Mouse (Mus musculus) heart, adult 2 months (tissue): ENCODE data around the gene Ccdc24.

Experiments
- CTCF ChIP-seq: fragments of 200-600 bp; IDR thresholded peaks from 2 replicates; pipeline ENCODE4 v1.8.1; 2022; ENCODE audit warnings: antibody characterized with exemption, mild to moderate bottlenecking, moderate library complexity
- EP300 ChIP-seq: fragments of 200-500 bp; IDR thresholded peaks from 2 replicates; pipeline ENCODE4 v1.6.1; 2011; ENCODE audit warnings: low read depth, low read length, control low read depth; ENCODE audit not compliant: insufficient read depth

GRCm38 (mm10) chr4:117887920-117888319 lies 15.6 kb upstream of the Ccdc24 start:
- TF ChIP-seq EP300, result no peak
- TF ChIP-seq CTCF, result no peak
